Mouse (Mus musculus) lung, adult 2 months (tissue): ENCODE measurements at regions not wholly inside any gene's neighbourhood (a gene's known extent, or its start where the extent isn't known, plus 50 kb on each side); places are given as distances from the start of the nearest gene placed in this dataset.

ENCODE experiments used
- DNase-seq: peaks from one replicate; pipeline ENCODE4 v3.0.0; 2022
- H3K4me1 ChIP-seq: fragments of 200-500 bp; 2 replicates; pipeline ENCODE4 v1.6.1; 2011; ENCODE audit warnings: low read length; ENCODE audit not compliant: control insufficient read depth, insufficient read depth
- H3K4me3 ChIP-seq: fragments of 200-500 bp; replicated peaks from 2 replicates; pipeline ENCODE3; 2011; ENCODE audit warnings: low read depth, mild to moderate bottlenecking, control low read depth, low read length; ENCODE audit errors: extremely low read depth
- CTCF ChIP-seq: fragments of 200-500 bp; IDR thresholded peaks from 2 replicates; pipeline ENCODE4 v1.5.1; 2011; ENCODE audit warnings: mild to moderate bottlenecking, low read length, control low read depth; ENCODE audit not compliant: insufficient read depth
- POLR2A ChIP-seq: fragments of 200-500 bp; IDR thresholded peaks from 2 replicates; pipeline ENCODE4 v1.6.1; 2011; ENCODE audit warnings: low read depth, mild to moderate bottlenecking, control low read depth, low read length, borderline replicate concordance; ENCODE audit errors: extremely low read depth
- WGBS: fragments of 180-500 bp; shearing (Covaris S2); methylation state at CpG from one replicate; pipeline ENCODE4 v1.1.7; 2018; 5-methylcytosine and 5-hydroxymethylcytosine counted together

DNA sequence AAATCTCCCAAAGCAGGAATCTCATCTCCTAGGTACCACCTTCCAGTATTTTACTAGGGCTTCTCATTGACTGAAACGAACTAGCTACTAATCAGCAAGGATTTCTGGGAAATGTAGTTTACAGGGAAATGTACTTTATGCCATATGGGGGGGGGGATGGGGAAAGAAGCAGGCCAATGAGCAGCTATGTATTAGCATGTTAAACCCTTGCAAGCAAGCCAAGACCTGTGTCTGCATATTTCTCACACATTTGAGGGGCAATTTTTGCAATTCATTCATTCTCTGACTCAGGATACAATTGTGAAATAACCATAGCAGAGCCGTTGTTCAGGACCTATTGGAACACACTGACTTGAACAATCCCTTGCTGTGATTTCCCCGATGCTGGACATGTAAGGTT, 454.3 kb upstream of the Tbx3 start:
- H3K4me1 ChIP-seq, result peaks cover 2% of the 10 kb centered on the region; the same call in 1 of the 2 replicates
- TF ChIP-seq CTCF (no peak), POLR2A (no peak)
- H3K4me3 ChIP-seq, result no peak overlapping the region
- 79% methylated on average over 3 of the region's 3 CpGs for WGBS
- DNase-seq, result no peak

- H3K4me3 ChIP-seq, result no peak overlapping the region
- WGBS, result 84% methylated on average over 9 of the region's 9 CpGs
- peaks cover 2% of the 10 kb centered on the region; the same call in 1 of the 2 replicates for H3K4me1 ChIP-seq
- no peak for TF ChIP-seq CTCF
- DNase-seq, result no peak
Measured at GRCm38 (mm10) chr5:119217077-119217476, 453.4 kb upstream of the Tbx3 start.

DNA sequence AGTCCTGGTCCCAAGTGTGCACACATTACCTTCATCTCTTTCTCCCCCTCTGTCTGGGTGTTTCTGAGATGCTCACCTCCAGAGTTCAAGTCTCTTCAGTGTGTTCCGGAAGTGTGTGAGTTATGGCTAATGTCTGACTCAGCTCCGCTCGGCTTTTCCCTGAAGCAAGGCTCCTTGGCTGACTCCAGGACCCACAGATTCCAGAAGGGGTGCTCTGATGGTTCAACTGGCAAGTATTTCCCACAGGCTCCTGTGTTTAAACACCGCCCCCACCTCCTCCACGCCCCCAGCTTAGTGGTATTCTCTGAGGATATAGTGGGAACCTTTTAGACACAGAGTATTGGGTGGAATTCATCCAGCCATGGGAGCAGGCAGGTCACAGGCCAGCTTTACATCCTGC, 441.8 kb upstream of the Tbx3 start:
- TF ChIP-seq POLR2A, result no peak
- TF ChIP-seq CTCF, result no peak
- H3K4me1 ChIP-seq, result no peaks in the 10 kb centered on the region
- no peak overlapping the region for H3K4me3 ChIP-seq
- DNase-seq, result no peak
- 84% methylated on average over 5 of the region's 5 CpGs for WGBS

- WGBS, result 75% methylated on average over 7 of the region's 7 CpGs
- no peak for DNase-seq
Measured at GRCm38 (mm10) chr5:119232941-119233340, 437.5 kb upstream of the Tbx3 start.

GRCm38 (mm10) chr5:119235884-119236283, 434.6 kb upstream of the Tbx3 start:
- Histone ChIP-seq H3K4me1 (no peaks in the 10 kb centered on the region), H3K4me3 (no peak overlapping the region)
- TF ChIP-seq POLR2A, result no peak
- no peak for TF ChIP-seq CTCF
- DNase-seq, result no peak
- 76% methylated on average over 10 of the region's 10 CpGs for WGBS

More at GRCm38 (mm10) chr5:119232941-119233340, 437.5 kb upstream of the Tbx3 start:
- no peaks in the 10 kb centered on the region for H3K4me1 ChIP-seq
- TF ChIP-seq POLR2A, result no peak
- TF ChIP-seq CTCF, result no peak
- no peak overlapping the region for H3K4me3 ChIP-seq

DNA sequence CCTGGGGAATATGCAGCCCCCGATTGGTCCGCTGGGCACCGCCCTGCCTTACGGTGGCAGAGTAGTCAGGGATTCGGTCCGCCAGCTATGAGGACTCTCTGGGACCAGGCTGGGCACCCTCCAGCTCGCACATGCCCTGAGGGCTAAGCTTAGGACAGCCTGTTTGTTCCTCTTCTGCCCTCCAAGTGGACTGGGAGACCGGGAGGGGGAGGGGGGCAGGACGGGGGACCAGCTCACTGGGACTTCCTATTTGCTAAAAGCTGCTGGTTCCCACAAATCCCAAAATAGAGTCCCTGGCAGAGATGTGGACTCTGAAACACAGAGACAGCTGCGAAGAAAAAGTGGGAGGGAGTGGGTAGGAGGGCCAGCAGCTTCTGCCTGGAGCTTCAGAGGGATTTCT, 423.6 kb upstream of the Tbx3 start:
- WGBS, result 47% methylated on average over 10 of the region's 10 CpGs
- no peak for DNase-seq
- H3K4me3 ChIP-seq, result no peak overlapping the region

DNA sequence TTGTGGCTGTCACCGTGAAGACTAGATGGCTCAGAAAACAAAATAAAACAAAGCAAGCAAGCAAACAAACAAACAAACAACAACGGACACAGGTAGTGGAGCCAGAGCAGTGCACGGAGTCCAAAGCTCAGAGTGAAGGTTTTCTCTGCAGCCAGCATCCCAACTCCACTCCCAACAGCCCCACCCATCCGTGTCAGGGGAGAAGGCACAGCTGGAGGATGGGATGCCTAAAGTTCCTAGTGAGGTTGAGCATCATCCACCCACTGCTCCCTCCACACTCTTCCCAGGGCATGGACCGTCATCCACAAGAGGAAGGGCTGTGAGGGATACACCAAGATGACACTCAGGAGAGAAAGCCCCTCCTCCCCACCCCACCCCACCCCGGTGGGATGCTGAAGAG, 421.8 kb upstream of the Tbx3 start:
- 54% methylated on average over 6 of the region's 6 CpGs for WGBS
- TF ChIP-seq POLR2A (no peak), CTCF (no peak)
- Histone ChIP-seq H3K4me1 (no peaks in the 10 kb centered on the region), H3K4me3 (no peak overlapping the region)
- no peak for DNase-seq

More for the DNA sequence above, 423.6 kb upstream of the Tbx3 start:
- no peak for TF ChIP-seq POLR2A
- TF ChIP-seq CTCF, result no peak
- H3K4me1 ChIP-seq, result no peaks in the 10 kb centered on the region

DNA sequence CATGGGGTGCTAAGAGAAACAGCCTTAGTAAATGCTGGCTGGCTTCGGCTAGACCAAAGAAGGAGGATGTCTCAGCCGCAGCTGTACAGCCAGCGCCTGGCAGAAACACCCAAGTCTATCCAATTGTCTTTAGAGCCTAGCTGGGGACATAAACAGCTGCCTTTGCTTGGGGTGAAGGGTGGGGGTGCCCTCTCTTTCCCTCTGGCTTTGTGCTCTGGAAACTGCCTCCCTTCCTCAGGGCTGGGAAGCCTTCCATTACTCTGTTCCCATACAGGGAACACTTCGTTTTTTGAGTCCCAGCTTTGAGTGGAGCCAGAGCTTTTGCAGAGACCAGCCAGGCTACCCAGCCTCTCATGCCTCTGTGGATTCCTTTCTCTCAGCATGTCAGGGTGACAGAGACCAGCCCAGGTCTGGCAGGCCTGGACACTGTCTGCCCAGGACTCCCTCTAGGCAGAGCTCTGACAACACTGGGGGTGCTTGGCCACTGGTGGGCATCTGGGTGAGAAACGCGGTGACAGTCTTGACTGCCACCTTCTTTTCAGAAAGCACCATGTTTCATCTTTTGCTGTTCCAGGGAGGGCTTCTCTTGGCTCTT, 421.2 kb upstream of the Tbx3 start:
- no peak for DNase-seq
- no peaks in the 10 kb centered on the region for H3K4me1 ChIP-seq
- 68% methylated on average over 6 of the region's 6 CpGs for WGBS
- H3K4me3 ChIP-seq, result no peak overlapping the region
- TF ChIP-seq POLR2A (no peak), CTCF (no peak)

DNA sequence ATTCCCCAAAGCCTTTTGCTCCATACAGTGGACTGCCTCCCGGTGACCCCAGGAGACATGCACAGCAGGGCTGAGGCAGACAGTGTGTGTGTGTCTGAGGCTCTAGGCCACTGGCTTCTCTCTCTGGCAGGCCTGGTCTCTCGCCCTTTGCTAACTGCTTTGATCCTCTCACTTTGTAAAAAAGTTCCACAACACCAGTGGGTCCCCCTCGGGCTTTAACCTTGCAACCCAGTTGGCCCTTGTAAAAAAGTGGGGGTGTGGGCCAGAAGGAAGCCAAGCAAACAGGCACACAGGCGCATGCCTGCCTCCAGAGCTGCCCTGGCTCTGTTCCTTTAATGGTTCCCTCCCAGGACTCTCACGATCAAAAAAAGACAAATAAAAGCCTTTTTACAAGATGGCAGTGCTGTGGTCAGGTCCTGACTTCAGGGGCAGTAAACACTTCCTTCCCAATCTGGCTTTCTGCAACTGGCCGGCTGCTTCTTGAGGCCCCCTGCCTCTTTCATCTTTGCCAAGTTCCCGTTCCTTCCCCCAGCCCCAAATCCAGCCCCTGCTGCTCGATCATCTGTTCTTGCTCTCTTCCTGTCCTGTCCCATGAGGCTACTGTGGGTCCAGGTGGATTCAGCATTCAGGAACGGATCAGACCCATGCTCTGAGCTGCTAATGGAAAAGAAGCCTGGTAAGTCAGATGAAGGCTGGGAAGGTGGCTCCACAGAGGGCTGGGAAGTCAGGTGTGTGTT, 419.0 kb upstream of the Tbx3 start:
- H3K4me1 ChIP-seq, result no peaks in the 10 kb centered on the region
- TF ChIP-seq POLR2A (no peak), CTCF (no peak)
- 49% methylated on average over 9 of the region's 9 CpGs for WGBS
- DNase-seq, result no peak
- H3K4me3 ChIP-seq, result no peak overlapping the region

DNA sequence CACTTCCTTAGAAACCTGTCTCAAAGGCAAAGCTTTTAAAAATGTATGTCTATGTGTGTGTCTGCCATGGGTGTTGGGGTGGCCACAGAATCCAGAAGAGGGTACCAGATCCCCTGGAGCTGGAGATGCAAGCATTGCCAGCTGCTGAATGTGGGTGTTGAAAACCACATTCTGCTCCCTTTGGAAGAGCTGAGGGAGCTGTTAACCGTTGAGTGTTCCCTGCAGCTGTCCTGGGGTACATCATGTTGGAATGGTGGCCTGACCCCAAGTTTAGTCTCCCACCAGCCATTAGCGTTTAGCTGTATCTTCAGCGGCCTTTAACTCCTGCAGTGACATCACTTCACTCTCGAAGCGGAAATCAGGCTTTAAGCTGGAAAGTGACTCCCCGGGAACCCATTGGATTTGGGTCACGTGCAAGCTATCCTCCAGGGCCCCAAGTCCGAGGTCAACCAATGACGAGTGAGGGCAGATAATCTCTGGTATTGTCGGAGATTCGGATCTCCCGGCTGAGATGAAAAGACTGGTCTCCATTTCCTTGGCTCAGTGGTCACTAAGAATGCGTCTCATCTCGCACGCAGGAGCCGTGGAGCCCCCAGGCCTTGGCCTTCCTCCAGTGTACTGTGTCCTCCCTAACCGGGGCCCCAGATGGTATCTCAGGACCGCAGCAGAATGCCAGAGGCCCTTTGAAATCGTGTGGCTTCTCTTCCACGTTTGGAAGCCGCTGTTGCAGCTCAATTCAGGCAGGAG, 412.9 kb upstream of the Tbx3 start:
- 69% methylated on average over 21 of the region's 21 CpGs for WGBS
- H3K4me3 ChIP-seq, result no peak overlapping the region
- TF ChIP-seq CTCF, result no peak
- no peak for TF ChIP-seq POLR2A
- DNase-seq, result no peak
- H3K4me1 ChIP-seq, result no peaks in the 10 kb centered on the region
